Mouse (Mus musculus): ENCODE data around the gene Il10ra.

Gene Il10ra

DNA sequence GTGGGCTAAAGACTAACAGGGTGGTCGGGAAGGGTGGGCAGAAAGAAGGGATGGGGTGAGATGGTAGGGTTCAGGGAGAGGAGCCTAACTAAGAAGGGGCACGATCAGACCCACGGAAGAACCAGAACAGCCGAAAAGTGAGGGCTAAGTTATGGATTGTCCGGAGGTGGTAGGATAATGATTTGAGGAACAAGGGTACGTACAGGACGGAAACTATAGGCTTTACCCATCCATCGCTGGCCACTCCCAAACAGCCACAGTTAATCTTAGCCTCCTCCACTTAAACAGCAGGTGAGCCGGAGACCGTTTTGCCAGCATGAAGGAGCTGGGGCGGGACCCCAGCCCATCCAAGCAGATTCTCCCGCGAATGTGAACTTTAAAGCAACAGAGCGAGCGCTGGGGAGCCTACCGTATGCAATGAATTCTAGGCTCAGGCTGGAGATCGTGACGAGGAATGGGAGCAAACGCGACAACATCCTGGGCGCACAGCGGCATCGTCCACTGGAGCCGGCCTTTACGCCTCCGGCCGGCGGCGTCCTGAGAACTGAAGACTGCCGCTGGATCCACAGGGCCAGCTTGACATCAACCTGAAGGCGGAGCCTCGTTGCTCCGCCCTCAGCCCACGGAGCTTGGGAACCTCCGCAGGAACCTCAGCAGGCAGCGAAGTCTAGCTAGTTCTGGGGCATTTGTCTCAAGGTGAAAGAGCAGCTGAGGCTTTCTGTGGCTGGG lies at the start of gene Il10ra:
Gene Il10ra (minus strand): TSS at position 553 of the 729 bp plus-strand sequence.
- DNase-seq (ENCODE audit: low read depth, low spot score) = peak; percentile 81

- no peak for DNase-seq (ENCODE audit: low read depth, low spot score)
These were observed 48.7 kb upstream of the Il10ra start for GRCm38 (mm10) chr9:45317635-45318034.

GRCm38 (mm10) chr9:45313913-45314312 lies 45.0 kb upstream of the Il10ra start:
- DNase-seq (ENCODE audit: low read depth, low spot score) = no peak

DNA sequence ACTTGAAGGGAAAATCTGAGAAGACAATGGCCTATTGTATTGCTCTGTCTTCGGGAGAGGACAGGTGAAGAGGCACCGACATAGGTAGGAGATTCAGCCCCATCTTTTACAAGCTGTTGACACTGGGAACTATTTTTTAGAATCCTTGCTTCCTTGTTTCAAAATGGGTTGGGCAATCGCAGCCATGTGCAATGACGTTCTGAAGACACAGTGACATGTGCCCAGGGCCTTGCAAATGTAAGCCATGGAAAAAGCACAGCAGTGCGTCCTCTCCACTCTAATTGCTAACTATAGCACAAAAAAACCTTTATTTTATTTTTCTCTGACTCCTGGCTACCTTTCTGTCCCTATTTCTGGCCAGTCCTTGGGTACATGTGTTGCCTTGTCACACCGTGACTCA lies 42.9 kb upstream of the Il10ra start:
- no peak for DNase-seq (ENCODE audit: low read depth, low spot score)

GRCm38 (mm10) chr9:45308521-45308920 lies 39.6 kb upstream of the Il10ra start:
- no peak for DNase-seq (ENCODE audit: low read depth, low spot score)

- no peak for DNase-seq (ENCODE audit: low read depth, low spot score)
These were observed 37.9 kb upstream of the Il10ra start for GRCm38 (mm10) chr9:45306746-45307410.

- no peak for DNase-seq (ENCODE audit: low read depth, low spot score)
These were observed 32.8 kb upstream of the Il10ra start for GRCm38 (mm10) chr9:45301771-45302170.

GRCm38 (mm10) chr9:45300422-45301104 lies 31.6 kb upstream of the Il10ra start:
- peak; percentile 96 for DNase-seq (ENCODE audit: low read depth, low spot score)

- DNase-seq (ENCODE audit: low read depth, low spot score) = peak; percentile 85
These were observed 30.5 kb upstream of the Il10ra start for GRCm38 (mm10) chr9:45299231-45300006.

DNA sequence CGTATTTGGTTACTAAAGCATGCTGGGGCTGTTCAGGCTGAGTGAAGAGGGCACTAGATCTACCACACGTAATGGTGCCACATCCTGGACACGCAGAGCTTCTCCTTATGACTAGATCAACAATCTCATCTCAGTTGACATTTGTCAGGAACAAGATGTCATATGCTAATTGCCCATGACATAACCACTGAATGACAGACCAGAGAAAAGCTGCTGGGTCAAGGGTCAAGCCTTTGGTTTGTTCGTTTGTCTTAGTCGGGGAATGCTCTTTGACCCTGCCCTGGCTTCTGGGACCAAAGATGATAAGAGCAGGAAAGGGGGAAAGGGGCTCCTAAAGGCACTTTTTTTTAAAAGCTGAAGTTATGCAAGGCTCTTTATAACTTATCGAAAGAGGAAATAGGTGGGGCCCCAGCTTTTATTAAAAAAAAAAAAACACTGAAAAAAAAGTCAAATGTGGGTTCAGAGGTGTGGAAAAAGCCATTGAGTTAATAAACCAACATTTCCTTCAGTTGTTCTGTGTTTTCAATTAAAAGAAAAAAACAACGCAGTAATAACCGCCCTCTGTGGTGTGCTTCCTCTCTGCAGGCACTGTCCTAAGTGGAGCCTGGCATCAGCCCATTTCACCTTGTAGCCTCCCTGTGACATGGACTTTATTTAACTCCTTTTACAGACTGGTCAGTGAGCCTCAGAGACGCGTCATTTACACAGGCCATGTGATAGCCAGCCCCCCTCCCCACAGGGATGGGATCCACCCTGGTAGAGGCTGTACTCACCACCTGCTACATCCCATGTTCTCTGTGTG lies 25.5 kb upstream of the Il10ra start:
- peak; percentile 84 for DNase-seq (ENCODE audit: low read depth, low spot score)

DNA sequence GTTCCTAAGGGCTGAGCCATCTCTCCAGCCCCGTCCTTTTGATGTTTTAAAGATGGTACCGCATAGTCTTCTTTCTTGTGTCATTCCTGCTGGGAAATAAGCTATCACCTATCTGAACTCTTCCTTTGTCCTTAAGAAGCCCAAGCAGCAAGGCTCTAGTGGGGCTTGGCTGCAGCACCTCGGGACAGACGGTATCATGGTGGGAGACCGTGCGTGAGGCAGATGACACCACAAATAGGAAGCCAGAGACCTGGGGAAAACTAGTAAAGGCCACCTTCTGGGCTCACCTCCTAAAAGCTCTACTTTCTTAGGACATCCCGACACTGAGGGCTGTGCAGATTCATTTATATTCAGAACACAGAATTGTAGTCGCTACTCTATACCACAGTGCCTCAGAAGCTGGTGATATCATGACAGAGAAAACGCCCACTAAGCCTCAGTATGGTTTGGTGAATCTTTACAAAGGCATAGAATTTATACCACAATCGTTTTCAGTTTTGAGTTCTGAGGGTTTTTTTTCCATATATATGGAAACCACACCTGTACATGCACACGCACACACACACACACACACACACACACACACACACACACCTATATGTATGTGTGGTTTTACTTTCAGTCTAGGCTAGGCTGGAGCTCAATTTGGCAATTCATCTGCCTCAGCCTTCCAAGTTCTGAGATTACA lies 22.7 kb upstream of the Il10ra start:
- peak; percentile 80 for DNase-seq (ENCODE audit: low read depth, low spot score)

GRCm38 (mm10) chr9:45282466-45282865 lies 13.5 kb upstream of the Il10ra start:
- DNase-seq (ENCODE audit: low read depth, low spot score) = no peak

DNA sequence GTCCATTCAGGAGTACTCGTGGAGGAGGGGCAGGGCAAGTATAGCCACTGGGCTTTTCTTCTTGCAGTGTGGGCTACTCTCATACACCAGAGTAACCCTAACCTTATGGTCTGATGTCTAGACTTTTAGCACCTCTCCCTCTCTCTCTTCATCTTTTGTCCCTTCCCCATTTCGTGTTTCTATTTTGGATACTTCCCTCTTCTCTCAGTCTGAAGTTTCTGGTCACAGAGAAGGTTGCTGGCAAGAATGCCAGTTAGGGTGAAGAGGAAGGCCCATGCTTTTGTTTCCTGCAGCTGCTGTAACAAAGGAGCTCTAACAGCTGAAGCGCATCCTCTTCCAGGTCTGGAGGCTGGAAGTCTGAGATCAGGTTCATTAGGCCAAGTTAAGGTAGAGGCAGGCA lies 11.9 kb upstream of the Il10ra start:
- no peak for DNase-seq (ENCODE audit: low read depth, low spot score)

DNA sequence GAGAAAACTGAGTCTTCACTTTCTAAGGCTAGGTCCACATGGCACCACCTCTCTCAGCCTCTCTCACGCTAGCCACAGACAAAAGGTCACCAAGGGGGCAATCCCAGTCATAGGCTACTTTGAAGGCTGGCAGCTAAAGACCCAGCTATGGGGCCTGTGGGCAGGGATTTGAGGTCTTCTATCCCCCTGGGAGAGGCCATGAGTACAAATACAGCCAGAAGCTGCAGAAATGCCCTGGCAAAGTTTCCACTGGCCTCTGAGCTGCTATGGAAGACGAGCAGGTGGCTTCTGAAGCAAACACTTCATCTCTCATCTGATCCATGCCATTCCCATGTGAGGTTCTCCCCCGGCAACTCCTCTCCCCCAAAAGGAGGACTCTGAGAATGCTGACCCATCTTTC lies 11.1 kb upstream of the Il10ra start:
- DNase-seq (ENCODE audit: low read depth, low spot score) = no peak

DNA sequence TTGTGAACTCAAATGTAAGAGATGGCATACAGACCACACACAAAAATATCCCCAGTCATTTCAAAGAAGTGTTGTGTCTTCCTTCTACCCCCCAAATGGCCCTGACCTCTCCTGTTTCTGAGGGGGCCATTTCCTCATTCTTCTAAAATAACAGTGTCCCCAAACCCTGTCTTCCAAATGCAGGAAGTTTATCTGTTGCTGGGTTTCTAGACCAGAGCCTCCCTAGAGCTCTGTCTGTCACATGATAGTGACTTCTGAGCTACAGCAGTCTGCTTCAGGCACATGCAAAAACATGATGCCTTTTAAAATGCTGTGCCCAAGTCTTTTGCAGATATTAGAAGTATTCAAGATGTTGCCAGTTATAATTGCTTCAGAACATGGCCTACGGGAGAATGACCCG lies 5.7 kb upstream of the Il10ra start:
- no peak for DNase-seq (ENCODE audit: low read depth, low spot score)

DNA sequence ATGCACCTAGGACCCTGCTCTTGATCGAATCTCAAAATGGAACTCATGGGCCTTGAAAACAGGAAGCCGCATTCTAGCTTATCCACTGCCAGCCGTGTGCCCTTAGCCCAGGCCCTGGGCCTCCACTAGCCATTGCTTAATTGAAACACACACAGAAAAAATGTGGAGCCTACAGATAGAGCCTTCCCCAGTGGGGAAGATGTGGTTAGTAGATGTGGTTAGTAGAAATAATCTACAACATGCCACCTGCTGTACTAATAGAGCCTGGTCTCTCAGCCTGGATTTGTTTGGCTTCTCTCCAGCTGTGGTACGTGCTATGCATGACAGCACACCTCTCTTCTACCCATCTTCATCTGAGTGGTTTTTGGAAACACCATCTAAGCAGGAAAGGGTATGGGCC lies 5.3 kb upstream of the Il10ra start:
- DNase-seq (ENCODE audit: low read depth, low spot score) = no peak

DNA sequence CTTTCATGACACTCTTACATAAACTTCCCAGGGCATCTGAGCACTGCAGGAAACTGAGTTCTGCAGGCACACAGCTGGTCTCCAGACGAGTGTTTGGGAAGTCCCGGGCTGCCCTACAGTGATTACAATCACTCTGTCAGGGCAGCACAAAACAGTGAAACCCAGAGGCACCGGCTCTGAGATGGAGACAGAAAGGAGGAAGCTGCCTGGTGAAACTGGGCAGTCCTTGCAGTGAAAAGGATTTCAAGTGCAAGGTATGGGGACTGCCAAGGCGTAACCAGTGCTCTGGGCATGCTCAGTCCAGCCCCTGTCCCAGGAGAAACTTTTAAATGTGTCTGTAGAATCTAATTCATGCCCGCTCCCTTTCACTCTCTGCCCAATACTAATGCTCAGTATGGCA lies 3.3 kb upstream of the Il10ra start:
- DNase-seq (ENCODE audit: low read depth, low spot score) = peak; percentile 26

DNA sequence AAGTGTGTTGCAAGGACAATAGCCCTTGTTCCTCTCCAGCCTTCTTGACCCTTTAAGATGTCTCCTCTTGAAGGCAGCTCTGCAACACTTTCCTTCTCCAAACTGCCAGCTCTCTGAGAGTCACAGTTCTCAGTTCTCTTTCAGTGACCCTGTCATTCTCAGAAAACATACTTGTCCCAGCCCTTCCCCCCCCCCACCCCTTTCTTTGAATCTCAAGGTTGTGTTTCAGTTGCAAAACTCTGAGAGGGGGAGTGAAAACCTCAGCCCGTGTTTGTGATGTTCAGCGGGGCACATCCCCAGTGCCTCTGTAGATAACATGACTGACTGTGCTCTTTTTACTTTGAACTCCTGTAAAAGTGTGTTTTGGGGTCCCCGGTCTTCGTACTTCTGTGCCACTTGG lies 870 bp downstream of the Il10ra start:
- DNase-seq (ENCODE audit: low read depth, low spot score) = peak; percentile 66

GRCm38 (mm10) chr9:45267099-45267498 lies 1.9 kb downstream of the Il10ra start:
- DNase-seq (ENCODE audit: low read depth, low spot score) = peak; percentile 29

DNA sequence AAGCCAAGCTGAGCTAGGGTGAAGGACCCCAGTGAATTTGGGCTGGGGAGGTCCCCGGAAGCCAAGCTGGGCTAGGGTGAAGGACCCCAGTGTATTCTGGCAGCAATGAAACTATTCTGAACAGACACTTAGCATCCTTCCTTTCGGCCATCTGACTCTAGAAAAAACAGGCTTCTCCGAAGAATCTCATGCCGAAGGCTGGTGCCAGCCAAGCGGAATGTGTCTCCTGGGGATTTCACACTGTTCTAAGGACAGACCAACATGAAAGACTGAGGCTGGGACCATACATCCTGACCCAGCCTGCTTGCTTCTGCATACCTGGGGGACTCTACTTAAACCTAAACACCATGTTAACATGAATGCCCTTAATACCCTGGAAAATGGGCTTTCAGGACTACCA lies 7.1 kb downstream of the Il10ra start:
- DNase-seq (ENCODE audit: low read depth, low spot score) = no peak

DNA sequence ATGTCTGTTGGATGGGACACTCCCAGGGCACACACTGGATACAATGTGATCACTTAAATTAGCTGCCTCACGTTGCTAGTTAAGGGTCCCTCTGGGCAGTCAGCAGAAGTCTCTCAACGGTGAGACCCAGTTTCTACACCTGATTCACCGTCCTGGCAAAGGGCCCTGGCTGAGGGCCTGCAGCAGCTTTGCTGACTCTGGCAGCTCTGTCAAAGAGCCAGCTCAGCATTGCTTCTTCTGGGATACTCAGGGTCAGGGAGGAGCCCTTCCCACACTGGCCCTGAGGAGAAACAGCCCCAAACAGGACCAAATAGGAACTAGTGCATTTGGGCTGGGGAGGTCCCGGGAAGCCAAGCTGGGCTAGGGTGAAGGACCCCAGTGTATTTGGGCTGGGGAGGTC lies 7.5 kb downstream of the Il10ra start:
- DNase-seq (ENCODE audit: low read depth, low spot score) = no peak

Data from CD4-positive, CD25-positive, alpha-beta regulatory T cell, adult 2 months (primary cell).